Mouse (Mus musculus): ENCODE measurements around the gene Immt. TPM values are rescaled to one million over a fixed set of nuclear protein-coding genes. Genes with fewer than 3 reads are reported as not detected.
A peak's percentile ranks its signal among the peaks of the same experiment; 100 is the strongest.

Gene Immt
- 72.1 and 78.4 TPM in 2 replicates for total RNA-seq (2015; ENCODE audit: low replicate concordance)
- 79.6 and 98.6 TPM in 2 replicates for total RNA-seq (2017; ENCODE audit: low replicate concordance)

- ATAC-seq (replicated peaks; ENCODE audit: low FRiP score, poor library complexity, severe bottlenecking), result peak; percentile 97
Measured at GRCm38 (mm10) chr6:71830690-71831580, at the start of gene Immt. Gene Immt, plus strand, starts transcription at chr6:71831331.

GRCm38 (mm10) chr6:71783165-71783564 lies 48.0 kb upstream of the Immt start:
- ATAC-seq (replicated peaks; ENCODE audit: low FRiP score, poor library complexity, severe bottlenecking), result no peak

- ATAC-seq (replicated peaks; ENCODE audit: low FRiP score, poor library complexity, severe bottlenecking), result no peak
Measured at GRCm38 (mm10) chr6:71788348-71788747, 42.8 kb upstream of the Immt start.

GRCm38 (mm10) chr6:71791771-71792170 lies 39.4 kb upstream of the Immt start:
- ATAC-seq (replicated peaks; ENCODE audit: low FRiP score, poor library complexity, severe bottlenecking), result no peak

- ATAC-seq (replicated peaks; ENCODE audit: low FRiP score, poor library complexity, severe bottlenecking), result no peak
Measured at GRCm38 (mm10) chr6:71799391-71799790, 31.7 kb upstream of the Immt start.

GRCm38 (mm10) chr6:71801011-71801713 lies 30.0 kb upstream of the Immt start:
- peak; percentile 84 for ATAC-seq (replicated peaks; ENCODE audit: low FRiP score, poor library complexity, severe bottlenecking)

GRCm38 (mm10) chr6:71801714-71802094 lies 29.4 kb upstream of the Immt start:
- peak; percentile 22; the same call in 1 of the 2 replicates for ATAC-seq (replicated peaks; ENCODE audit: low FRiP score, poor library complexity, severe bottlenecking)

- ATAC-seq (replicated peaks; ENCODE audit: low FRiP score, poor library complexity, severe bottlenecking), result no peak
Measured at GRCm38 (mm10) chr6:71803609-71804008, 27.5 kb upstream of the Immt start.

GRCm38 (mm10) chr6:71804061-71804829 lies 26.9 kb upstream of the Immt start:
- ATAC-seq (replicated peaks; ENCODE audit: low FRiP score, poor library complexity, severe bottlenecking), result peak; percentile 75

- no peak for ATAC-seq (replicated peaks; ENCODE audit: low FRiP score, poor library complexity, severe bottlenecking)
Measured at GRCm38 (mm10) chr6:71806713-71807112, 24.4 kb upstream of the Immt start.

GRCm38 (mm10) chr6:71809890-71810289 lies 21.2 kb upstream of the Immt start:
- no peak for ATAC-seq (replicated peaks; ENCODE audit: low FRiP score, poor library complexity, severe bottlenecking)

GRCm38 (mm10) chr6:71812820-71813219 lies 18.3 kb upstream of the Immt start:
- no peak for ATAC-seq (replicated peaks; ENCODE audit: low FRiP score, poor library complexity, severe bottlenecking)

- ATAC-seq (replicated peaks; ENCODE audit: low FRiP score, poor library complexity, severe bottlenecking), result no peak
Measured at GRCm38 (mm10) chr6:71819764-71820292, 11.3 kb upstream of the Immt start.

- peak; percentile 7; the same call in 1 of the 2 replicates for ATAC-seq (replicated peaks; ENCODE audit: low FRiP score, poor library complexity, severe bottlenecking)
Measured at GRCm38 (mm10) chr6:71823085-71823484, 8.0 kb upstream of the Immt start.

GRCm38 (mm10) chr6:71823488-71823887 lies 7.6 kb upstream of the Immt start:
- ATAC-seq (replicated peaks; ENCODE audit: low FRiP score, poor library complexity, severe bottlenecking), result peak; percentile 99

- 0 out of 2 replicates have a peak, but pooled peaks have one; percentile 6 for ATAC-seq (replicated peaks; ENCODE audit: low FRiP score, poor library complexity, severe bottlenecking)
Measured at GRCm38 (mm10) chr6:71823961-71824360, 7.2 kb upstream of the Immt start.

GRCm38 (mm10) chr6:71826869-71827268 lies 4.3 kb upstream of the Immt start, which contains the start of gene Mrpl35:
Gene Mrpl35, minus strand, starts transcription at chr6:71826969.
- no peak for ATAC-seq (replicated peaks; ENCODE audit: low FRiP score, poor library complexity, severe bottlenecking)

- ATAC-seq (replicated peaks; ENCODE audit: low FRiP score, poor library complexity, severe bottlenecking), result no peak
Measured at GRCm38 (mm10) chr6:71829768-71830167, 1.4 kb upstream of the Immt start.

- ATAC-seq (replicated peaks; ENCODE audit: low FRiP score, poor library complexity, severe bottlenecking), result peak; percentile 94
Measured at GRCm38 (mm10) chr6:71831581-71831960, 440 bp downstream of the Immt start.

GRCm38 (mm10) chr6:71836811-71837210 lies 5.7 kb downstream of the Immt start:
- ATAC-seq (replicated peaks; ENCODE audit: low FRiP score, poor library complexity, severe bottlenecking), result no peak
